Mouse (Mus musculus) G1E (cell line): ENCODE measurements around the gene Myl4.

Experiments
- CTCF ChIP-seq: IDR thresholded peaks from 2 replicates; pipeline ENCODE4 v1.5.1; 2012; ENCODE audit warnings: low read depth, low read length, inconsistent platforms, mixed read lengths
- GATA1 ChIP-seq: IDR thresholded peaks from 2 replicates; pipeline ENCODE4 v1.6.1; 2012; ENCODE audit warnings: borderline replicate concordance, low read length, inconsistent platforms, mixed read lengths
- POLR2AphosphoS5 ChIP-seq: IDR thresholded peaks from 2 replicates; pipeline ENCODE4 v1.6.1; 2012; ENCODE audit warnings: low read depth, low read length, inconsistent platforms; ENCODE audit not compliant: insufficient replicate concordance
- TAL1 ChIP-seq: conservative IDR thresholded peaks from 2 replicates; pipeline ENCODE4 v1.6.1; 2012; ENCODE audit warnings: low read depth, low read length, inconsistent platforms, mixed read lengths

DNA sequence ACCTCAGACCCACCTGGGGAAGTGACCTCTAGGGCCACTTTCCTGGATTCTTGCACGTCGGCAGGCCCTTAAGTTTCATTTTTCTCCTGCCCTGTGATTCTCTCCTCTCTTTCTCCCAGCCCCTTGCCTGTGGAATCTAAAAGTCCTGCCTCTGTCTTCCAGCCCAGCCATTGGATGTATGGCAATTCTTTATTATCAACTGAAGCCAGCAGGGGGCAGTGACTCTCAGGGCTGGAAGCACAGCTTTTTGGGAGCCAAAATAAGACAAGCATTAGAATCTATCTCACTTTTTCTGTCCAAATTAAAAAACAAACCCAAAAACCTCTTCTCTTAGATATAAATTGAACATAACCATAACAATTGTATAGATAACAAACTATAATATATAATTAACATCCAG, 39.9 kb upstream of the Myl4 start:
- TF ChIP-seq CTCF: no peak
- TF ChIP-seq POLR2AphosphoS5: no peak
- TF ChIP-seq TAL1: no peak
- no peak for TF ChIP-seq GATA1
